26 mouse cellular contexts compared by ENCODE assay signal in genomic region chr16:5527936-5528335, GRCm38 (mm10).
DNase-seq lines count a peak whose midpoint lies in the region; ATAC-seq and TF ChIP-seq lines count a peak whose summit lies in the region.
"Had no signal": no experiment of that assay in that cellular context is flagged by ENCODE, and none has a peak within 500 bp of the region (broad histone marks: within the 10 kb centered on the region; RNA-seq: fewer than 3 reads in every experiment).

No protein-coding gene starts in this region.

- H3K36me3 ChIP-seq in lung, embryonic 14.5 days (ENCODE audit: insufficient read depth): no peaks in the 10 kb centered on the region
- H3K36me3 ChIP-seq in stomach, embryonic 16.5 days (ENCODE audit: control insufficient read depth, insufficient read depth, low read length): no peaks in the 10 kb centered on the region
- H3K36me3 ChIP-seq in stomach, postnatal 0 days (ENCODE audit: control insufficient read depth, insufficient read depth, low read length): no peaks in the 10 kb centered on the region
- no peaks in the 10 kb centered on the region for H3K36me3 ChIP-seq in forebrain, embryonic 10.5 days (replicated peaks)
- H3K36me3 ChIP-seq: G1E; heart, embryonic 10.5 days; heart, embryonic 13.5 days had no signal

- no peak overlapping the region for H3K27ac ChIP-seq in lung, embryonic 14.5 days (ENCODE audit: low read depth)
- no peak overlapping the region for H3K27ac ChIP-seq in stomach, embryonic 16.5 days (ENCODE audit: low read length)
- H3K27ac ChIP-seq in stomach, postnatal 0 days (replicated peaks): no peak overlapping the region
- H3K27ac ChIP-seq in forebrain, embryonic 10.5 days: no peak overlapping the region
- H3K27ac ChIP-seq: heart, adult 2 months; heart, embryonic 10.5 days; heart, embryonic 13.5 days; hindbrain, embryonic 14.5 days; hindbrain, postnatal 0 days had no signal

- ATAC-seq in lung, embryonic 14.5 days (ENCODE audit: insufficient read depth): peak; percentile 67
- peak; percentile 10; the same call in 1 of the 2 replicates for ATAC-seq in stomach, embryonic 16.5 days (ENCODE audit: insufficient read depth, low FRiP score)
- ATAC-seq in stomach, postnatal 0 days (ENCODE audit: low FRiP score, low TSS enrichment): no peak
- ATAC-seq in inflammation-experienced regulatory T-cells, adult 6 months: no peak
- ATAC-seq: forebrain, embryonic 14.5 days; forebrain, postnatal 0 days; hindbrain, postnatal 0 days had no signal

- H3K4me2 ChIP-seq in lung, embryonic 14.5 days: no peak overlapping the region
- H3K4me2 ChIP-seq in stomach, embryonic 16.5 days (ENCODE audit: low read depth, low read length): no peak overlapping the region
- H3K4me2 ChIP-seq in stomach, postnatal 0 days (replicated peaks; ENCODE audit: low read depth): no peak overlapping the region
- H3K4me2 ChIP-seq: heart, embryonic 13.5 days; hindbrain, embryonic 14.5 days had no signal

- no peak overlapping the region for H3K4me3 ChIP-seq in lung, embryonic 14.5 days (ENCODE audit: low read depth, low read length)
- no peak overlapping the region for H3K4me3 ChIP-seq in stomach, embryonic 16.5 days (replicated peaks; ENCODE audit: low read length)
- no peak overlapping the region for H3K4me3 ChIP-seq in stomach, postnatal 0 days (ENCODE audit: low read depth, low read length)
- H3K4me3 ChIP-seq in forebrain, embryonic 10.5 days: no peak overlapping the region
- H3K4me3 ChIP-seq: heart, adult 2 months; heart, embryonic 10.5 days; heart, embryonic 13.5 days had no signal

- WGBS in lung, embryonic 14.5 days: 26% methylated on average over 4 of the region's 4 CpGs
- 46% methylated on average over 4 of the region's 4 CpGs for WGBS in stomach, embryonic 16.5 days
- 31% methylated on average over 4 of the region's 4 CpGs for WGBS in stomach, postnatal 0 days
- WGBS in forebrain, embryonic 10.5 days: 77% methylated on average over 4 of the region's 4 CpGs

- no peaks in the 10 kb centered on the region for H3K9me3 ChIP-seq in lung, embryonic 14.5 days (ENCODE audit: low read depth, low read length)
- no peaks in the 10 kb centered on the region for H3K9me3 ChIP-seq in stomach, embryonic 16.5 days (replicated peaks; ENCODE audit: control insufficient read depth, low read length)
- H3K9me3 ChIP-seq in stomach, postnatal 0 days (ENCODE audit: control insufficient read depth, low read length): no peaks in the 10 kb centered on the region
- H3K9me3 ChIP-seq in forebrain, embryonic 10.5 days: peaks cover 2% of the 10 kb centered on the region; the same call in 1 of the 2 replicates
- H3K9me3 ChIP-seq: heart, embryonic 10.5 days; heart, embryonic 13.5 days had no signal

- no peak for TF ChIP-seq EP300 in stomach, postnatal 0 days (optimal IDR thresholded peaks at IDR 0.05)

- no peak for TF ChIP-seq CTCF in lung, embryonic 14.5 days (IDR thresholded peaks at IDR 0.05; ENCODE audit: low read depth)
- TF ChIP-seq CTCF in stomach, postnatal 0 days (IDR thresholded peaks at IDR 0.05; ENCODE audit: low read depth): no peak

- DNase-seq in lung, embryonic 14.5 days: peak; percentile 33
- no peak for DNase-seq in lung, postnatal 25 days (ENCODE audit: low spot score)
- no peak for DNase-seq in stomach, postnatal 0 days (ENCODE audit: low spot score)
- DNase-seq in lung, postnatal 10 days: peak; percentile 21
- DNase-seq in forebrain, embryonic 10.5 days (ENCODE audit: extremely low spot score, low spot score): no peak
- DNase-seq: adrenal gland, adult 2 months; adrenal gland, postnatal 14 days; B cell, adult 2 months; cerebellum, adult 11-12 months; cerebellum, adult 8-10 months; cerebellum, postnatal 10 days; cerebellum, postnatal 36 days; forebrain, postnatal 0 days; gastrocnemius, postnatal 10 days; gastrocnemius, postnatal 36 days; heart, adult 2 months; heart, postnatal 14 days; heart, postnatal 4 days had no signal

- H3K27me3 ChIP-seq in lung, embryonic 14.5 days (ENCODE audit: insufficient read depth, low read length): no peaks in the 10 kb centered on the region
- no peaks in the 10 kb centered on the region for H3K27me3 ChIP-seq in stomach, embryonic 16.5 days (ENCODE audit: control insufficient read depth, insufficient read depth, low read length)
- no peaks in the 10 kb centered on the region for H3K27me3 ChIP-seq in stomach, postnatal 0 days (ENCODE audit: control insufficient read depth, insufficient read depth, low read length)
- H3K27me3 ChIP-seq in forebrain, embryonic 10.5 days (ENCODE audit: poor library complexity, severe bottlenecking): no peaks in the 10 kb centered on the region
- H3K27me3 ChIP-seq: heart, embryonic 13.5 days had no signal

- no peak overlapping the region for H3K9ac ChIP-seq in lung, embryonic 14.5 days
- no peak overlapping the region for H3K9ac ChIP-seq in stomach, embryonic 16.5 days (ENCODE audit: low read length)
- no peak overlapping the region for H3K9ac ChIP-seq in stomach, postnatal 0 days (ENCODE audit: low read length)
- H3K9ac ChIP-seq: forebrain, postnatal 0 days; heart, embryonic 13.5 days; hindbrain, embryonic 14.5 days had no signal

- H3K4me1 ChIP-seq in lung, embryonic 14.5 days (ENCODE audit: insufficient read depth): no peaks in the 10 kb centered on the region
- no peaks in the 10 kb centered on the region for H3K4me1 ChIP-seq in stomach, embryonic 16.5 days (ENCODE audit: control insufficient read depth, insufficient read depth, low read length)
- H3K4me1 ChIP-seq in stomach, postnatal 0 days (replicated peaks; ENCODE audit: control insufficient read depth, insufficient read depth): no peaks in the 10 kb centered on the region
- H3K4me1 ChIP-seq in forebrain, embryonic 10.5 days: 0 out of 2 replicates have a peak, but pooled peaks cover 3% of the 10 kb centered on the region
- H3K4me1 ChIP-seq: heart, embryonic 13.5 days had no signal

Comparison
In these comparisons a context has a peak if more than half of its experiments do, and no peak if none do; other contexts are left out.
1. ATAC-seq: peak in lung, embryonic 14.5 days (single experiment) and stomach, embryonic 16.5 days (single experiment); none in stomach, postnatal 0 days (single experiment) and inflammation-experienced regulatory T-cells, adult 6 months (single experiment).
2. DNase-seq: peak in lung, embryonic 14.5 days (single experiment) and lung, postnatal 10 days (single experiment); none in lung, postnatal 25 days (single experiment), stomach, postnatal 0 days (single experiment) and forebrain, embryonic 10.5 days (single experiment).